Mouse (Mus musculus) forebrain, embryonic 14.5 days (tissue): ENCODE measurements around the gene Ufd1. TPM values are rescaled to one million over a fixed set of nuclear protein-coding genes. Genes with fewer than 3 reads are reported as not detected.
"Not testable (repeated sequence)": the region's sequence is repeated elsewhere in the genome, so short reads cannot be mapped to it uniquely, and the experiment has no call there.

Source experiments
- ATAC-seq: fragments of 200-750 bp; cut with Nextera tagmentation; 2 replicates; pipeline ENCODE4 v1.8.0; 2017; ENCODE audit warnings: mild to moderate bottlenecking, moderate library complexity
- DNase-seq: peaks from one replicate; pipeline ENCODE4 v3.0.0-alpha.2; 2015; ENCODE audit warnings: low spot score
- H3K27ac ChIP-seq: fragments of 300-500 bp; sonication (generic); 2 replicates; pipeline ENCODE4 v1.5.1; 2014; ENCODE audit warnings: low read depth, mild to moderate bottlenecking, control low read depth, low read length, moderate library complexity
- H3K27me3 ChIP-seq: fragments of 300-500 bp; sonication (generic); replicated peaks from 2 replicates; pipeline ENCODE4 v1.6.1; 2014; ENCODE audit warnings: low read length, control low read depth, mixed read lengths; ENCODE audit not compliant: control insufficient read depth, insufficient read depth
- H3K36me3 ChIP-seq: fragments of 300-500 bp; sonication (generic); 2 replicates; pipeline ENCODE4 v1.6.1; 2014; ENCODE audit warnings: low read length, control low read depth; ENCODE audit not compliant: control insufficient read depth, insufficient read depth
- H3K4me1 ChIP-seq: fragments of 300-500 bp; sonication (generic); 2 replicates; pipeline ENCODE4 v1.6.1; 2014; ENCODE audit warnings: antibody characterized with exemption, low read length, control low read depth; ENCODE audit not compliant: control insufficient read depth, insufficient read depth
- H3K4me2 ChIP-seq: fragments of 300-500 bp; sonication (generic); 2 replicates; pipeline ENCODE4 v1.6.1; 2014; ENCODE audit warnings: mild to moderate bottlenecking, control low read depth, low read length
- H3K4me3 ChIP-seq: fragments of 300-500 bp; sonication (generic); 2 replicates; pipeline ENCODE4 v1.5.1; 2014; ENCODE audit warnings: low read depth, low read length, control low read depth
- H3K9ac ChIP-seq: fragments of 300-500 bp; sonication (generic); 2 replicates; pipeline ENCODE4 v1.6.1; 2014; ENCODE audit warnings: mild to moderate bottlenecking, low read length, control low read depth, moderate library complexity
- H3K9me3 ChIP-seq: fragments of 300-500 bp; sonication (generic); replicated peaks from 2 replicates; pipeline ENCODE4 v1.6.1; 2016; ENCODE audit warnings: low read length, control low read depth, mixed read lengths; ENCODE audit not compliant: control insufficient read depth
- WGBS: fragments of 180-500 bp; shearing (Covaris S2); extraction: QIAGEN DNeasy Blood & Tissue Kit; methylation state at CpG from one replicate; pipeline ENCODE4 v1.1.7; 2014; 5-methylcytosine and 5-hydroxymethylcytosine counted together
- polyA plus RNA-seq: library from polyadenylated mRNA; unstranded; fragments of >200 nt; fragmentation: Nextera tagmentation; extraction: Ambion mirVana; gene quantifications from 2 replicates; pipeline ENCODE4 v1.2.1, GENCODE M21; 2014

Gene Ufd1
- polyA plus RNA-seq, 1 experiment from 2014 or later = 69.5 TPM

DNA sequence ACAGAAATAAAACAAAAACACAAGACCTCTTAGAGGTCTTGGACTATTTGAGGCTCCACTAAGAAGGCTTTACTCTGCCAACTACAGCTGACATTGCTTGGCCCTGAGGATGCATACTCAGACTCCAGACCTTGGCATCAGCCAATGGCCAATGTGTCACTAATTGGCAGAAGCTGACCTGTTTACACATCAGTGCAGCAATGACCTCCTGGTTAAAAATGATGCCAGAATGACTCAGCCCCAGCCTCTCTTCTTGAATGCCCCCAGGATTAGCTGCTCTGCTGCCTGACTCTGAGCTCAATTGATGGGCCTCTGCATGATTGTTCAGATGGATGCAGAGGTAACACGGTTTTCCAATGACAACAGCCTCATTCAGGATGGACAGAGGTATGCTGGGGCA, 48.6 kb downstream of the Ufd1 start:
- ATAC-seq = no peak
- 76% methylated on average over 1 of the region's 1 CpGs for WGBS

GRCm38 (mm10) chr16:18870495-18870894, 58.9 kb downstream of the Ufd1 start:
- not testable (repeated sequence) for H3K9me3 ChIP-seq, H3K27ac ChIP-seq, DNase-seq, ATAC-seq, H3K4me2 ChIP-seq, H3K4me1 ChIP-seq, H3K4me3 ChIP-seq, H3K27me3 ChIP-seq, H3K9ac ChIP-seq
- peaks cover 34% of the 10 kb centered on the region for H3K36me3 ChIP-seq
- WGBS = 88% methylated on average over 1 of the region's 1 CpGs

More for the DNA sequence above, 48.6 kb downstream of the Ufd1 start:
- H3K9me3 ChIP-seq = no peaks in the 10 kb centered on the region
- no peak for DNase-seq
- no peak overlapping the region for H3K27ac ChIP-seq
- H3K27me3 ChIP-seq = no peaks in the 10 kb centered on the region
- H3K4me1 ChIP-seq = no peaks in the 10 kb centered on the region
- H3K4me3 ChIP-seq = no peak overlapping the region
- no peak overlapping the region for H3K9ac ChIP-seq
- H3K4me2 ChIP-seq = no peak overlapping the region
- no peaks in the 10 kb centered on the region for H3K36me3 ChIP-seq

DNA sequence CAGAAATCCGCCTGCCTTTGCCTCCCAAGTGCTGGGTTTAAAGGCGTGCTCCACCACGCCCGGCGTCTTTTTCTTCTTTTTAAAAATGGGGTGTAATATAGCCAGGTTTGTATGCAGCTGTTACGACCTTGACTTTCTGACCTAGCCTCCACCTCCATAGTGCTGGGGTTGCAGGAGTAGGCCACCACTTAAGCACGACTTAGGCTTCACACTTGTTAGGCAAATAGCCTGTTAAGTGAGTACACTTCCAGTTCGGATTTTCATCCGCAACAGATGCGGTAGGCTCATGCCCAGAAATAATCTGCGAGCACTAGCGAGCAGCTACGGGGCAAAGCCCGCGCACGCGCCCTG, 64.5 kb downstream of the Ufd1 start:
- Histone ChIP-seq H3K4me1 (peaks cover 6% of the 10 kb centered on the region), H3K4me2 (peak overlapping the region; percentile 80), H3K27me3 (no peaks in the 10 kb centered on the region), H3K36me3 (peaks cover 35% of the 10 kb centered on the region), H3K9me3 (no peaks in the 10 kb centered on the region), H3K4me3 (peak overlapping the region; percentile 90), H3K9ac (peak overlapping the region; percentile 97), H3K27ac (peak overlapping the region; percentile 94)
- DNase-seq = no peak
- 1% methylated on average over 17 of the region's 17 CpGs for WGBS
- no peak for ATAC-seq

DNA sequence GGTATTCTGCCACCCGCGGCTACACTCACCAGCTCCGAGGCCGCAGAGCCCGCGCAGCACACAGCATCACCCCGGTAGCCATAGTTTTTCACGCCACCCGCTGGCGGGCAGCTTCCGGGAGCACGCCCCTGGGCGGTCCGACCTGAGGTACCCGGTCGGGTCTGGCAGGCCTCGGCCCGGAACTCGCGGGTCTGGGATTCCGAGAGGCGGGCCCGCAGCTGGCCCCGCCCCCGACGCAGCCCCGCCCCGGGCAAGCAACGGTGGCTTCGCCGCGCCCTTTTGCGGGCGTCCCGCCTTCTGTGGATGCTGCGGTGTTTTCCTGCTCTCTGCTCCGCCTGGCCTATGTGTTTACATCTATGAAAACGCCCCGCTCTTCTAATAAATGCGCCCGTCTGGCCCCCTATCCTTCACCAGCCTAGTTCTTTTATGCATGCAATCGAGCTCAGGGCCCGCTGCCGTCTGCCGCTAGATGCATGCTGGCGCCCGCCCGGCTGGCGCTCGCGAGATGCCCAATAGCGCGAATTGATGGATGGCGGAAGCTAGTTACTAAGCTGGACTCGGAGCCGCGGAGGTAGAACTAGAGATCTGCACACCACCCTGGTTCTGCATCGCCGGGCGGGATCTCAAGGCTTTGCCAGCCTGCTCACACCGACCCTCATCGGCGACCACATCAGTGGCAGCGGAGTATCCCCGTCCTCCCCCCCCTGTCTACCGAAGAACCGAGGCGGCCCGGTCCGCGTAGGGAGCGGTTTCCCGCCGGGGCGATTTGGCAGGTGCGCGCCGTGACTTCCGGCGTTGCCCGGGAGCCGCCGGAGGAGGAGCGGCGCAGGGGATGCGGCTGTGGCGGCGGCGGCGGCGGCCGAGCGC, 65.1 kb downstream of the Ufd1 start, which contains the start of the genes Mrpl40 and Hira:
Gene Mrpl40, minus strand, starts transcription at position 421 of the 867 bp plus-strand sequence.
Gene Hira, plus strand, starts transcription at position 596 of the 867 bp plus-strand sequence.
- H3K4me1 ChIP-seq = peaks cover 6% of the 10 kb centered on the region
- H3K36me3 ChIP-seq = peaks cover 29% of the 10 kb centered on the region
- H3K9ac ChIP-seq = peak within 1 kb of the TSS; percentile 97
- no peaks in the 10 kb centered on the region for H3K9me3 ChIP-seq
- H3K4me2 ChIP-seq = peak within 1 kb of the TSS; percentile 80
- WGBS = under 1% methylated on average over 93 of the region's 93 CpGs
- peak; percentile 92 for DNase-seq
- ATAC-seq = peak; percentile 94
- H3K4me3 ChIP-seq = peak within 1 kb of the TSS; percentile 90
- peak within 1 kb of the TSS; percentile 94 for H3K27ac ChIP-seq
- no peaks in the 10 kb centered on the region for H3K27me3 ChIP-seq

DNA sequence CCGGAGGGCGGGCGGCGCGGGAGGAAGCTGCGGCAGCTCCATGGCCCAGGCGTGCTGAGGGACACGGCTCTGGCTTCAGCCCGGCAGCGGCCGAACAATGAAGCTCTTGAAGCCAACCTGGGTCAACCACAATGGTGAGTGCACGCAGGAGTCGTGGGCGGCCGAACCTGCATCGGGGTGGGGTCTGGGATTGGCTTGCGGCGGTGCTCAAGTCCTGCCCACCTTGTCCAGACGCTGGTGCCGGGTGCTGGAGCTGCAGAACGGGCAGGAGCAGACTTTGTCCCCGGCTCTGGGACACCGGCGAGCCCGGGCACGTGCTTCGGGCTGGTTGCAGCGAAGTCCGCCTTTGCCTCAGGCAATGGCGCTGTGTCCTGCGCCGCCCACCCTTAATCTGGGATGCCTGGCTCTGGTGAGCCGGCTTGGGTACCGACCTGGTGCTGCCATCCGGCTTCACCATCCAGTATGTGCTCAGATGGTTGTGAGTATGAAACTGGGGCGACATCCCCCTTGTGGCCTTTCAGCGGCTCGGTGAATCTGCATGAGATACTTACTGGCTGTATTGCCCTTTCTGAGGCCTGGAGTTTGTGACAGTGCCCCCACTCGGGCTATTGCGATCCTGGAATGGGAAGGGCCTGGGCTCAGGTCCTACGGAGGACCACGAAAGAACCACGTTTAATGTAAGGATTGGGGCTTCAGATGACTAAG, 66.0 kb downstream of the Ufd1 start:
- DNase-seq (peak; percentile 74), ATAC-seq (peak; percentile 25)
- peaks cover 22% of the 10 kb centered on the region for H3K36me3 ChIP-seq
- H3K9me3 ChIP-seq = no peaks in the 10 kb centered on the region
- peak overlapping the region; percentile 80 for H3K4me2 ChIP-seq
- under 1% methylated on average over 35 of the region's 43 CpGs for WGBS
- H3K4me1 ChIP-seq = peaks cover 6% of the 10 kb centered on the region
- peak overlapping the region; percentile 94 for H3K27ac ChIP-seq
- peak overlapping the region; percentile 97 for H3K9ac ChIP-seq
- H3K27me3 ChIP-seq = no peaks in the 10 kb centered on the region
- peak overlapping the region; percentile 90 for H3K4me3 ChIP-seq

GRCm38 (mm10) chr16:18878091-18878720, 66.6 kb downstream of the Ufd1 start:
- DNase-seq = peak; percentile 1
- no peaks in the 10 kb centered on the region for H3K9me3 ChIP-seq

DNA sequence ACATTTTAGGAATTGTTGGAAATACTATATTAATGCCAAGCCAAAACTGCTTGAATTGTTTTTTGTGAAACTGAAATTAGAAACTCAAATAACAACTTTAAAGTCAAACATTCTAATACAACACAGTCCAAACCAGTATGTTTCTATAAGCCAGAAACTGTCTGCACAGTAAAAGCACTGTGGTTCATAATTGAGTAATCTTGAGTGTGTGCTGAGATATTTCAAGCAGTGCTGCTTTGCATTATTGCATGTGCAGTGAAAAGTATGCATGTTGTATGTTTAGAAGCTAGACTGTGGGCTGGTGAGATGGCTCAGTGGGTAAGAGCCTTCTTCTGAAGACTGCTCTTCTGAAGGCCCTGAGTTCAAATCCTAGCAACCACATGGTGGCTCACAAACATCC, 72.5 kb downstream of the Ufd1 start:
- 0 out of 2 replicates have a peak, but pooled peaks cover 3% of the 10 kb centered on the region for H3K36me3 ChIP-seq
- no peak for DNase-seq
- no peak for ATAC-seq
- H3K9ac ChIP-seq = no peak overlapping the region
- H3K4me3 ChIP-seq = no peak overlapping the region
- H3K27me3 ChIP-seq = no peaks in the 10 kb centered on the region
- H3K4me1 ChIP-seq = peaks cover 5% of the 10 kb centered on the region
- H3K27ac ChIP-seq = no peak overlapping the region
- H3K9me3 ChIP-seq = no peaks in the 10 kb centered on the region
- H3K4me2 ChIP-seq = no peak overlapping the region

More at GRCm38 (mm10) chr16:18878091-18878720, 66.6 kb downstream of the Ufd1 start:
- no peak for ATAC-seq
- Histone ChIP-seq H3K27ac (peak overlapping the region; percentile 94), H3K4me2 (peak overlapping the region; percentile 80), H3K4me1 (peaks cover 6% of the 10 kb centered on the region), H3K9ac (peak overlapping the region; percentile 97), H3K36me3 (peaks cover 15% of the 10 kb centered on the region; the same call in 1 of the 2 replicates), H3K27me3 (no peaks in the 10 kb centered on the region), H3K4me3 (peak overlapping the region; percentile 90)
- 29% methylated on average over 20 of the region's 20 CpGs for whole genome bisulfite sequencing
